Mouse (Mus musculus) myocyte (in vitro differentiated cells): ENCODE measurements around the gene Slc2a9.

Experiments
- CEBPB ChIP-seq: IDR thresholded peaks from 2 replicates; pipeline ENCODE4 v1.6.1; 2011; ENCODE audit warnings: mild to moderate bottlenecking, moderate library complexity; ENCODE audit not compliant: poor library complexity, insufficient read depth, severe bottlenecking
- MAX ChIP-seq: IDR thresholded peaks from one replicate; pipeline ENCODE4 v1.6.1; 2011; ENCODE audit warnings: low read depth, mild to moderate bottlenecking, control low read depth
- MYOG ChIP-seq, 3 experiments: IDR thresholded peaks; one replicate each; pipeline ENCODE4 v1.6.1; 2011; ENCODE audit warnings: control low read depth in 2 of 3, low read depth in 2 of 3, mild to moderate bottlenecking in 2 of 3; ENCODE audit not compliant: insufficient read length in 2 of 3, control insufficient read depth in 1 of 3, insufficient read depth in 1 of 3
- POLR2A ChIP-seq: IDR thresholded peaks from one replicate; pipeline ENCODE4 v1.6.1; 2011; ENCODE audit warnings: low read depth, mild to moderate bottlenecking, control low read depth, moderate library complexity; ENCODE audit not compliant: insufficient read length
- POLR2AphosphoS2 ChIP-seq: IDR thresholded peaks from one replicate; pipeline ENCODE4 v1.6.1; 2011; ENCODE audit warnings: low read depth, control low read depth; ENCODE audit not compliant: insufficient read length
- TCF12 ChIP-seq: IDR thresholded peaks from one replicate; pipeline ENCODE4 v1.6.1; 2011; ENCODE audit warnings: mild to moderate bottlenecking, control low read depth; ENCODE audit not compliant: poor library complexity, insufficient read depth, severe bottlenecking
- TCF3 ChIP-seq: IDR thresholded peaks from one replicate; pipeline ENCODE4 v1.6.1; 2011; ENCODE audit warnings: low read depth, control low read depth; ENCODE audit not compliant: insufficient read length
- USF1 ChIP-seq: IDR thresholded peaks from one replicate; pipeline ENCODE4 v1.6.1; 2011; ENCODE audit warnings: low read depth, mild to moderate bottlenecking, control low read depth, moderate library complexity

DNA sequence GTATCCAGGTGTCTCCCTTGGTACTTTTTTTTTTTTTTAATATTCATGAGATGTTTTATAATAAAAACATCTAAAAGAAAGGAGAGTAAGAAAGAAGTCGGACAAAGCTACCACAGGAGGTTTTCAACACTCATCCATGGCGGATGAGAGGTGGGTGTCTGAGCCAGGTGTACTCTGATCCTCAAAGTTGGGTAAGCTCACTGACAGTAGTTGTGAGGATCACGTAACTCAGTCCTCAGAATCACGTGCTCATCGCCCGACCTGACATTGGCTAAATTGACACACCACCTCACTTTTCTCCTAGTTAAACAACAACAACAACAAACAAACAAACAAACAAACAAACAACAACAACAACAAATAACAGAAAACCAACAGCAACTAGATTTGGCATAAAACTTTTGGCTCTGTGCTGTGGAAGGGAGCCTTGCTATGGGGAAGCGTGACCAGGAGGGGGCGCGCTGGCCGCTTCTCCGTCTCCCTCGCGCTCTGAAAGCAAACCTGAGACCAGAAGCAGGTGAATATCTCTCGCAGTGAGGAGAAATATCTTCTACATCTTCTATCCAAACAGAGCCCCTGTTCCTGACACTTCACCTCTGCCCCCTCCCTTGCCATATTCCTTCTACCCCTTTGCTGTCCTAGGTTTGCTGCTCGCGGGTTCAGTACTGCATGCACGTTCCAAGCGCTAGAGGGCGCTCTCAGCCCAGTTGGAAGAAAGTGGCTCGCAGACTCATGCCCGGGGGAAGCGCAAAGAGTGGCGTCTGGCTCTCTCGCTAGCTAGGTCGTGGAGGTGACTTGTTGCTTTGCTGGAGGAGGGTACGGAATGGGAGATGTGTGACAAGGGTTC lies 195.5 kb downstream of the Slc2a9 start:
- no peak for TF ChIP-seq POLR2A
- TF ChIP-seq MAX = no peak
- TF ChIP-seq CEBPB = no peak
- TF ChIP-seq TCF12 = no peak
- no peak for TF ChIP-seq USF1
- TF ChIP-seq MYOG (IDR thresholded peaks at IDR 0.05; ENCODE audit: control insufficient read depth in 1 of 3, insufficient read depth in 1 of 3, insufficient read length in 2 of 3, low read depth in 2 of 3) = no peak
- no peak for TF ChIP-seq POLR2AphosphoS2
- no peak for TF ChIP-seq TCF3
